Mouse (Mus musculus) lung, postnatal 0 days (tissue): Measurements from ENCODE around the gene 4930590J08Rik.

Experiments used
- CTCF ChIP-seq: IDR thresholded peaks from 2 replicates; pipeline ENCODE4 v1.5.1; 2016; ENCODE audit warnings: antibody characterized with exemption, mild to moderate bottlenecking
- EP300 ChIP-seq: IDR thresholded peaks from 2 replicates; pipeline ENCODE4 v1.6.1; 2016; ENCODE audit warnings: antibody characterized with exemption, mild to moderate bottlenecking, control low read depth

DNA sequence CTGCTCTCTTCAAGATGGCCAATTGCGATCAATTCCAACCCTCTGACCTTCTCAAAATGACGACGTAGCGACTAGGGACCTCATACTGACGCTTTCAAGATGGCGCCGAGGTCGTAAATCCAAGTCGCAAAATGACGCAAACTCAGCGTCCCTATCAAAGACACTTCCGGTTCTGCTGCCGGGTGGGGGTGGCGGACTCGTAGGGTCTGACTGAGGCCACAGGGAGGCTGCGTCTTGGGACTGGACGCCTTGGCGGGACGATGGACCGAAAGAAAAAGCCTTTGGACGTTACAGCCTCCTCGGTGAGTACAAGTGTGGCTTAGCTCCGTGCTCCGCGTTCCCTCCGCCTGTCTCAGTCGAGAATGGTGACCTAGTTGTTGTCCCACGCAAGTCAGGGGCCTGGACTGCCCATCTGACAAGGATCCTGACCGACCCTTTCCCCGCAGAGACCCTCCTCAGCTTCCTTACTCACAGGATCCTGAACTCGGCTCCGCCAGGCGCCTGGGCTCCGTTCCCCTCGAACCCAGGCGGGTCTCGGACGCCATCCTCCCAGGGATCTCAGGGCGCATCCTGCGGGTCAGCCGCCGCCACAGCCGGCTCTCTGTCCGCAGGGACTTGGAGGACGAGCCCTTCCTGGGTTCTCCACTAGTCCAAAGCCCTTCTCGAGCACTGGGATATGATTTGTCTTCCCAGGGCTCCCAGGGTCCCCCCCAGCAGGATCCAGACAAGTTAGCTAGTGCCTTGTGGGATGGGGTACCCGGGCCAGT, 24.5 kb upstream of the 4930590J08Rik start, which contains the start of gene Ccdc174:
- TF ChIP-seq CTCF (peak; percentile 20; the same call in 1 of the 2 replicates), EP300 (no peak)
